Mouse (Mus musculus): ENCODE data around the gene Mfsd12. TPM values are rescaled to one million over a fixed set of nuclear protein-coding genes. Genes with fewer than 3 reads are reported as not detected.
A peak's percentile ranks its signal among the peaks of the same experiment; 100 is the strongest.

Gene Mfsd12
- total and polyA plus RNA-seq, 3 experiments: 22.5 to 29.0 TPM; not detected in 1

GRCm38 (mm10) chr10:81407539-81408423 is 50.5 kb downstream of the Mfsd12 start:
- H3K4me1 ChIP-seq (ENCODE audit: control insufficient read depth in 1 of 2, insufficient read depth in 2 of 2, low read length in 2 of 2): peaks cover 3 to 29% of the 10 kb centered on the region in 2 experiments; a peak in 3 of 4 replicates

GRCm38 (mm10) chr10:81408424-81408729 is 51.1 kb downstream of the Mfsd12 start:
- Histone ChIP-seq H3K27me3 (ENCODE audit: control insufficient read depth in 1 of 2, insufficient read depth in 2 of 2, low read length in 2 of 2) (no peaks in the 10 kb centered on the region), H3K79me2 (ENCODE audit: control insufficient read depth, insufficient read depth, low read length, poor library complexity) (no peaks in the 10 kb centered on the region), H3K4me1 (ENCODE audit: control insufficient read depth in 1 of 2, insufficient read depth in 2 of 2, low read length in 2 of 2) (peaks cover 3 to 29% of the 10 kb centered on the region in 2 experiments; a peak in 3 of 4 replicates), H3K4me3 (ENCODE audit: control insufficient read depth in 1 of 2, insufficient read depth in 1 of 2, low read depth in 2 of 2, low read length in 2 of 2) (no peak overlapping the region), H3K36me3 (ENCODE audit: control insufficient read depth in 1 of 2, insufficient read depth in 2 of 2, low read length in 2 of 2) (peaks cover 0 to 16% of the 10 kb centered on the region in 2 experiments; a peak in 2 of 4 replicates), H3K27ac (ENCODE audit: control insufficient read depth, low read depth, low read length) (no peak overlapping the region), H3K9me3 (replicated peaks; ENCODE audit: insufficient read depth, low read length) (no peaks in the 10 kb centered on the region), H3K9ac (ENCODE audit: control insufficient read depth, low read depth, low read length, poor library complexity, severe bottlenecking) (no peak overlapping the region)
- no peak for DNase-seq (ENCODE audit: low read depth, low spot score)
- TF ChIP-seq TCF12 (IDR thresholded peaks at IDR 0.05; ENCODE audit: low read depth, low read length): no peak
- 0 out of 2 replicates have a peak, but pooled peaks have one; percentile 14 for TF ChIP-seq USF1 (IDR thresholded peaks at IDR 0.05; ENCODE audit: low read depth, low read length)
- no peak for TF ChIP-seq POLR2AphosphoS2 (IDR thresholded peaks at IDR 0.05; ENCODE audit: low read length)

More at GRCm38 (mm10) chr10:81407539-81408423, 50.5 kb downstream of the Mfsd12 start:
- Histone ChIP-seq H3K4me3 (ENCODE audit: control insufficient read depth in 1 of 2, insufficient read depth in 1 of 2, low read depth in 2 of 2, low read length in 2 of 2) (peak overlapping the region in 1 of 2 experiments; percentile 16; a peak in 1 of 4 replicates), H3K9ac (ENCODE audit: control insufficient read depth, low read depth, low read length, poor library complexity, severe bottlenecking) (peak overlapping the region; percentile 21), H3K9me3 (replicated peaks; ENCODE audit: insufficient read depth, low read length) (no peaks in the 10 kb centered on the region), H3K36me3 (ENCODE audit: control insufficient read depth in 1 of 2, insufficient read depth in 2 of 2, low read length in 2 of 2) (peaks cover 0 to 16% of the 10 kb centered on the region in 2 experiments; a peak in 2 of 4 replicates), H3K27me3 (ENCODE audit: control insufficient read depth in 1 of 2, insufficient read depth in 2 of 2, low read length in 2 of 2) (no peaks in the 10 kb centered on the region), H3K27ac (ENCODE audit: control insufficient read depth, low read depth, low read length) (peak overlapping the region; percentile 29; the same call in 1 of the 2 replicates), H3K79me2 (ENCODE audit: control insufficient read depth, insufficient read depth, low read length, poor library complexity) (no peaks in the 10 kb centered on the region)
- TF ChIP-seq ZMIZ1 (IDR thresholded peaks at IDR 0.05; ENCODE audit: low read depth, low read length) (no peak), ZKSCAN1 (IDR thresholded peaks at IDR 0.05; ENCODE audit: low read depth, low read length) (no peak), ETS1 (IDR thresholded peaks at IDR 0.05; ENCODE audit: low read depth, low read length) (peak; percentile 84), MAFK (IDR thresholded peaks at IDR 0.05; ENCODE audit: borderline replicate concordance, low read depth, low read length) (no peak), HCFC1 (IDR thresholded peaks at IDR 0.05; ENCODE audit: low read depth, low read length) (peak; percentile 40; the same call in 1 of the 2 replicates), MYB (IDR thresholded peaks at IDR 0.05; ENCODE audit: low read depth, low read length) (no peak), USF2 (IDR thresholded peaks at IDR 0.05; ENCODE audit: borderline replicate concordance in 1 of 2, insufficient read depth in 1 of 2, low read depth in 1 of 2, low read length in 2 of 2) (peak in 1 of 2 experiments; percentile 84; a peak in 2 of 4 replicates), CHD1 (IDR thresholded peaks at IDR 0.05; ENCODE audit: low read depth, low read length) (no peak), TBP (IDR thresholded peaks at IDR 0.05; ENCODE audit: low read depth, low read length) (no peak), SMC3 (IDR thresholded peaks at IDR 0.05; ENCODE audit: low read depth, low read length) (no peak), POLR2AphosphoS2 (IDR thresholded peaks at IDR 0.05; ENCODE audit: low read length) (no peak), NRF1 (IDR thresholded peaks at IDR 0.05; ENCODE audit: insufficient read depth, low read depth, low read length, poor library complexity, severe bottlenecking) (no peak), USF1 (IDR thresholded peaks at IDR 0.05; ENCODE audit: low read depth, low read length) (peak; percentile 90), SIN3A (IDR thresholded peaks at IDR 0.05; ENCODE audit: low read length) (peak; percentile 89), RAD21 (IDR thresholded peaks at IDR 0.05; ENCODE audit: low read depth, low read length) (no peak), KAT2A (conservative IDR thresholded peaks at IDR 0.05; ENCODE audit: low read depth, low read length) (no peak), RCOR1 (IDR thresholded peaks at IDR 0.05; ENCODE audit: low read depth, low read length) (no peak), JUND (IDR thresholded peaks at IDR 0.05; ENCODE audit: low read depth, low read length) (peak; percentile 96), CHD2 (IDR thresholded peaks at IDR 0.05; ENCODE audit: low read length) (no peak), ZNF384 (IDR thresholded peaks at IDR 0.05; ENCODE audit: low read depth, low read length) (no peak), MXI1 (IDR thresholded peaks at IDR 0.05; ENCODE audit: low read depth, low read length) (peak; percentile 52), GABPA (IDR thresholded peaks at IDR 0.05; ENCODE audit: low read depth, low read length) (no peak), EP300 (IDR thresholded peaks at IDR 0.05; ENCODE audit: low read depth in 1 of 2, low read length in 2 of 2) (peak; percentile 19 to 58; a peak in 2 of 4 replicates), GATA1 (IDR thresholded peaks at IDR 0.05; ENCODE audit: low read depth, low read length) (no peak), TAL1 (IDR thresholded peaks at IDR 0.05; ENCODE audit: low read length) (no peak), POLR2AphosphoS5 (IDR thresholded peaks at IDR 0.05; ENCODE audit: borderline replicate concordance, low read depth, low read length) (no peak), ELF1 (IDR thresholded peaks at IDR 0.05; ENCODE audit: low read depth, low read length) (no peak), MEF2A (IDR thresholded peaks at IDR 0.05; ENCODE audit: extremely low read depth, insufficient replicate concordance, low read depth, low read length, poor library complexity, severe bottlenecking) (no peak), CTCF (IDR thresholded peaks at IDR 0.05 in 2 of 3, conservative IDR thresholded peaks at IDR 0.05 in 1 of 3; ENCODE audit: control insufficient read depth in 1 of 3, insufficient read depth in 1 of 3, low read depth in 2 of 3, low read length in 3 of 3, poor library complexity in 1 of 3, severe bottlenecking in 1 of 3) (0 out of 6 replicates have a peak, but pooled peaks of 1 of the 3 experiments have one; percentile 3), E2F4 (IDR thresholded peaks at IDR 0.05; ENCODE audit: borderline replicate concordance, low read depth, low read length) (no peak)
- peak; percentile 98 for DNase-seq (ENCODE audit: low read depth, low spot score)

Data from MEL (cell line).